ENCODE assay signal across 18 mouse cellular contexts in genomic region chr13:9342696-9343095, GRCm38 (mm10).
"Had no signal": no experiment of that assay in that cellular context is flagged by ENCODE, and none has a peak within 500 bp of the region (broad histone marks: within the 10 kb centered on the region; RNA-seq: fewer than 3 reads in every experiment).

No protein-coding gene starts in this region.

- H3K36me3 ChIP-seq: liver, embryonic 15.5 days; lung, embryonic 15.5 days; midbrain, embryonic 12.5 days; midbrain, embryonic 15.5 days; neural tube, embryonic 13.5 days; stomach, embryonic 15.5 days had no signal

- DNase-seq: kidney, adult 9 months; kidney, postnatal 14 days; kidney, postnatal 4 days; layer of hippocampus, postnatal 36 days; retina, postnatal 1 day; right cerebral cortex, postnatal 25 days; spleen, adult 18-20 months; thymus, postnatal 25 days had no signal

- ATAC-seq: intestine, postnatal 0 days; midbrain, embryonic 15.5 days had no signal

- H3K27ac ChIP-seq: left cerebral cortex, adult 2 months; liver, embryonic 15.5 days; lung, embryonic 15.5 days; macrophage; midbrain, embryonic 12.5 days; midbrain, embryonic 15.5 days; neural tube, embryonic 13.5 days; stomach, embryonic 15.5 days had no signal

- H3K27me3 ChIP-seq: liver, embryonic 15.5 days; lung, embryonic 15.5 days; midbrain, embryonic 12.5 days; midbrain, embryonic 15.5 days; neural tube, embryonic 13.5 days; stomach, embryonic 15.5 days had no signal

- H3K4me1 ChIP-seq: liver, embryonic 15.5 days; lung, embryonic 15.5 days; midbrain, embryonic 12.5 days; midbrain, embryonic 15.5 days; neural tube, embryonic 13.5 days; stomach, embryonic 15.5 days had no signal

- H3K4me3 ChIP-seq: left cerebral cortex, adult 2 months; liver, embryonic 15.5 days; lung, embryonic 15.5 days; midbrain, embryonic 12.5 days; midbrain, embryonic 15.5 days; myocyte; neural tube, embryonic 13.5 days; stomach, embryonic 15.5 days had no signal
